Mouse (Mus musculus): Measurements from ENCODE around the gene Endod1.

The Endod1 gene

DNA sequence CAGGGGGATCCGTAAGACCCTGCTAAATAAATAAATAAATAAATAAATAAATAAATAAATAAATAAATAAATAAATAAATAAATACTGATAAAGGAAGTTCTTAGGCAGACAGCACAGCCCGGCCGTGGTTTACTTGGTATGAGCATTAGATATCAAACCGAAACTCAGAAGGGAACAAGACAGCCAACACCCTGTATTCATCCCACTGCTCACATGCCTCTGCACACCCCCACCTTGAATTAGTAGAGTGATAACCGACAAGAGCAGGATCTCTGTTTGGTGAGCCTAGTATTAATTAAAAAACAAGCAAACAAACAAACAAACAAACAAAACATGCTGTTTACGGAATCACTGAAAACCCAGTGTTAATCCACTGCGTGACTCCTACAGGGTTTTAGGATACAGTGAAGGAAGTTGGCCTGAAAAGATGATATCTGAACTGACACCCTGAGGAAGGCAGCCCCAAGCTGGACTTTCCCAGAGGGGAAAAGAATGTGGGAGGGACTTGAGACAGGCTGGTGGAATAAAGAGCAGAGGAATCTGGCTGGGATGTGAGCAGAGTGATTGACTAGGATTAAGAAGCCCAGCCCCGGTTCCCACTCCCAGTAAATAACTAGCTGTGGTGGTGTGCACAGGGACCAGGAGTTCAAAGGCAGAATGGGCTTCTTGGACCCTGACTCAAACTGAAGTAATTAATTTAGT is at the start of gene Endod1:
Endod1 (minus strand) TSS at position 155 of the 703 bp plus-strand sequence.
- DNase-seq, result peak; percentile 50

DNA sequence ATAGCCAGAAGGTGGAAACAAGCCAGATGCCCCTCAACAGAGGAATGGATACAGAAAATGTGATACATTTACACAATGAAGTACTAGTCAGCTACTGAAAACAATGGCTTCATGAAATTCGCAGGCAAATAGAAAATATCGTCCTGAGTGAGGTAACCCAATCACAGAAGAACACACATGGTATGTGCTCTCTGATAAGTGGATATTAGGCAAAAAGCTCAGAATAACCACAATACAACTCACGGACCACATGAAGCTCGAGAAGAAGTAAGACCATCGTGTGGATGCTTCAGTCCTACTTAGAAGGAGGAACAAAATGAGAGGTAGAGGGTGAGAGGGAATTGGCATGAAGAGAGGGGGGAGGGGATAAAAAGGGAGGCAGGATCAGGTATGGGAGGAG is 27.8 kb upstream of the Endod1 start:
- DNase-seq, result no peak

- DNase-seq, result no peak
These were observed 26.7 kb upstream of the Endod1 start for GRCm38 (mm10) chr9:14408044-14408443.

DNA sequence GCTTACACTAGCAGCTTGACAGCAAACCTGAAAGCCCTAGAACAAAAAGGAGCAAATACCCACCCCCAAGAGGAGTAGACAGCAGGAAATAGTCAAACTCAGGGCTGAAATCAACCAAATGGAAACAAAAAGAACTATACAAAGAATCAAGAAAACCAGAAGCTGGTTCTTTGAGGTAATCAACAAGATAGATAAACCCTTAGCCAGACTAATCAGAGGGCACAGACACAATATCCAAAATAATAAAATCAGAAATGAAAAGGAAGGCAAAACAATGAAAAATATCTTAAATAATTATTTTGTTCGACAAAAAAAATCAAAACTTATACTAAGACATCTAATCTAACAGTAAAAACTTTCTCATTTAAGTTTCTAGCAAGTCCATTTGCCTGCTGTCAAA is 24.7 kb upstream of the Endod1 start:
- DNase-seq, result no peak

- DNase-seq, result no peak
These were observed 20.8 kb upstream of the Endod1 start for GRCm38 (mm10) chr9:14402099-14402498.

DNA sequence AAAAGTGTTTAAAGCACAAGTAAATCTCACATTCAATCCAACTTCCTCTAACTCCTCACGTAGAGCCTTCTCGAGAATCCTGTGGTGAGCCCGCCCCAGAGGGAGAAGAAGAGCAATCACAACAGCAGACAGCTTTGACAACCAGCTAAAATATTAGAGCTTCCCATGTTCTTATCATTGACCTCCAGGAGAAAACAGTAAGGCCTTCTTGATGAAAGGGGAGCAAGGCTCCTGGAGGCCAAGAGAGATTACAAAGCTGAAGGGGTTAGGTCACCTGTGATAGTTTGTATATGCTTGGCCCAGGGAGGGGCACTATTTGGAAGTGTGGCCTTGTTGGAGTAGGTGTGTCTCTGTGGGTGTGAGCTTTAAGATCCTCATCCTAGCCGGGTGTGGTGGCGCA is 19.1 kb upstream of the Endod1 start:
- DNase-seq, result no peak

DNA sequence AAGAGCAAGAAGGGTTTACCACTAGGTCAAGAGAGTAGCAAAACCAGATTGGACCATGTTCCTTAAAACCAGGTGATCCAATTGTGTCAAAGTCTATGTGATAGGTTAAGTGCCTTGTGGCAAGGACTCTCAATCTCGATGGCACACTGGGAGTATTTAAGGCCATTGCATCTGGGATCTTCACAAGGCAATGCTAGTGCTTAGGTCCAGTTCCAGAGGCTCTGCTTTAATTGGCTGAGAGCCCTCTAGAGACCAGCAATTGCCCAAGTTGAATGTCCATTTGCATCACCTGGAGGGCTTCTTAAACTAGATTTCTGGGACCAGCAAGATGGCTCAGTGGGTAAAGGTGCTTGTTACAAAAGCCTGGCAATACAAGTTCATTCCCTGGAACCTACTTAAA is 17.6 kb upstream of the Endod1 start:
- no peak for DNase-seq

DNA sequence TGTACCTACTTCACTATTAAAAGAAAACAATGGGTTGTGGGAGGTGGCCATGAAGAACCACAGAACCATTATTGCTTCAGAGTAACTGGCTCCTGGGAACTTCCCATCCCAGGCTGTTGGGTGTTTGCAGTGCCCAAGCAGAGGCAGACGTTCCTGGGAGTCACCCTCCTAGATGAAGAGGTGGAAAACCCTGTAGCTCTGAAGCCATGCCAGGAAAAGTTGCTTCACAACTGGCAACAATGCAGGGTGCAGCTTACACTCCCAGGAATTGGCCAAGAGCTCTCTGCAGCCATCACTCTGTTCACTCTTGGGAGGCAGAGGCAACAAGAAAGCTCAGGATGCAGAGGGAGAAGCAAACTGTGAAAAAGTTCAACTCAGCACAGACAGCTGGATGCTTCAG is 16.8 kb upstream of the Endod1 start:
- no peak for DNase-seq

- DNase-seq, result no peak
These were observed 16.1 kb upstream of the Endod1 start for GRCm38 (mm10) chr9:14397449-14397819.

DNA sequence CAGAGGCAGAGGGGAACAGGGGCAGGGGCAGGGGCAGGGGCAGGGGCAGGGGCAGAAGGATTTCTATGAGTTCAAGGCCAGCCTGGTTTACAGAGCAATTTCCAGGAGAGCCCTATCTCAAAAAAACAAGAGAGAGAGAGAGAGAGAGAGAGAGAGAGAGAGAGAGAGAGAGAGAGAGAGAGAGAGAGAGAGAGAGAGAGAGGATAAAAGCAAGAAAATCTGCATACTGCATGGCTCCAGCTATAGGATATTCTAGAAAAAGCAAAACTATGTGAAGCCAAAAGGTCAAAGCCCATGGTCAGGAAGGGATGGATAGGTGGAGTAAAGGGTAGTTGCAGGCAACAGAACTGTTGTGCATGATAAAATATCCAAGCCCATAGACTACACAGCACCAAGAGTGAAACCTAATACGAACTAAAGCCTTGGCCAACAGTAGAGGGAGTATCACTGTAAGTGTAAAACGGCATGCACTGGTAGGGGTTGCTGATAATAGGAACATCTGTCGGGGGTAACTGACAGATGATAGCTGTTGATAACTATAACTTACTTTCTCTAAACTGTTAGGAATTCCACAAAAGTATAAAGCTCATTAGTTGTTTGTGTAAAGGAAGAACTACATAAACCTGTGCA is 15.6 kb upstream of the Endod1 start:
- no peak for DNase-seq

GRCm38 (mm10) chr9:14396096-14396495 is 14.8 kb upstream of the Endod1 start:
- no peak for DNase-seq

- DNase-seq, result no peak
These were observed 13.8 kb upstream of the Endod1 start for GRCm38 (mm10) chr9:14394956-14395561.

DNA sequence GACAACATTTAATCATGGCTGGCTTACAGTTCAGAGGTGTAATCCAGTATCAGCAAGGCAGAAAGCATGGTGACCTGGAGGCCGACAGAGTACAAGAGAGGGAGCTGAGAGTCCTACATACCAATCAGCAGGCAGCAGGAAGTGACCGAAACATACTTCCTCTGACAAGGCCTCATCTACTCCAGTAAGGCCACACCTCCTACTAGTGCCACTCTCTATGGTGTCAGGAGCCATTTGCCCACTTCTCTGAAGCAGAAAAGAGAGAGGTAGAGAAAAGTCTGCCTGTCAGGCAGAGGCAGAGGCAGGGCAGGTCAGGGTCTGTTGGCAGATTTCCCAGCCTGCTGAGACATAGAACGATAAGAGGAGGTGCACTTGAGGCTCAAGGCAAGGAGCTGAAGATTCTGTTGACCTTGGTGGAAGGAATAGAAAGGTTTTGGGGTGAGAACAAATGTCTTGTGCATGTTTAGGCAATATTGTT is 10.6 kb upstream of the Endod1 start:
- DNase-seq, result no peak

GRCm38 (mm10) chr9:14391286-14391685 is 10.0 kb upstream of the Endod1 start:
- no peak for DNase-seq

DNA sequence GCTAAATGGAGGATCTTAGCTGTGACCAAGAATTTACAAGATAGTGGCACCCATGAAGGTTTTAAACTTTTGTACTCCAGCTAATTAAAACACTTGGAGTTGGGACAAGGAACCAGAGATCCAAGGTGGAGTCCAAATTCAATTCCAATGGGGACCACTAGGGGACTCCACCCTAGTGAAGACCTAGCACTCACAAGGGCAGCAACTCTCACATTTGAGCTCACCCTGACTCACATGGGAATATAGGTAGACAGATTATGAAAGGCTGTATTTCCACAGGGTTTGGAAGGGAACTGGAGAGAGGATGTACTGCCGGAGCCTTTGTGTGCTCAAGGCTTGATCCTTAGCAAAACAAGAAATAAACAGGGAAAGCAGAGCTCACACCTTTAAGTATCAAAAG is 9.0 kb upstream of the Endod1 start:
- DNase-seq, result peak; percentile 38

- peak; percentile 73 for DNase-seq
These were observed 7.8 kb upstream of the Endod1 start for GRCm38 (mm10) chr9:14389050-14389621.

DNA sequence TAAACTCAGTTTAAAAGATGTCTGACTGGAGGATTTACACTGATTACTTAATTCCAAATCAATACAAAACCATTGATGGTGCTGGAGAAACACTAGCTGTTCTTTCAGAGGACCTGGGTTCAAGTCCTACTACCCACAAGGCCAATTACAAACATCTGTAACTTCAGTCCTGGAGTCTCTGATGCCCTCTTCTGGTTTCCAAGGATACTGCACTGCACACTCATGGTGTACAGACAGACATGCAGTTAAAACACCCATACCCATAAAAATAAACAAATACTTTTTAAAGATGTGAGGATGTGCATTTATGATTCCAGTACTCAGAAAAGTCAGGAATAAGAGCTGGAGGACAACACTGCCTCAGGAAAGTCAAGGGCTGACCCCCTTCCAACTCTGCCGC is 6.7 kb upstream of the Endod1 start:
- DNase-seq, result no peak

GRCm38 (mm10) chr9:14386831-14387230 is 5.5 kb upstream of the Endod1 start:
- DNase-seq, result no peak

- DNase-seq, result no peak
These were observed 4.4 kb upstream of the Endod1 start for GRCm38 (mm10) chr9:14385665-14386064.

- DNase-seq, result no peak
These were observed 2.0 kb upstream of the Endod1 start for GRCm38 (mm10) chr9:14383186-14383920.

GRCm38 (mm10) chr9:14382256-14382791 is 1.0 kb upstream of the Endod1 start:
- no peak for DNase-seq

GRCm38 (mm10) chr9:14380386-14381285 is 671 bp downstream of the Endod1 start:
- peak; percentile 87 for DNase-seq

Data from cerebellum, adult 8-10 months (tissue).